Mouse (Mus musculus) forebrain, embryonic 14.5 days (tissue): ENCODE measurements around the gene D3Ertd751e. TPM values are rescaled to one million over a fixed set of nuclear protein-coding genes. Genes with fewer than 3 reads are reported as not detected.
A peak's percentile ranks its signal among the peaks of the same experiment; 100 is the strongest.

Source experiments
- ATAC-seq: fragments of 200-750 bp; cut with Nextera tagmentation; 2 replicates; pipeline ENCODE4 v1.8.0; 2017; ENCODE audit warnings: mild to moderate bottlenecking, moderate library complexity
- DNase-seq: peaks from one replicate; pipeline ENCODE4 v3.0.0-alpha.2; 2015; ENCODE audit warnings: low spot score
- H3K27ac ChIP-seq: fragments of 300-500 bp; sonication (generic); 2 replicates; pipeline ENCODE4 v1.5.1; 2014; ENCODE audit warnings: low read depth, mild to moderate bottlenecking, control low read depth, low read length, moderate library complexity
- H3K27me3 ChIP-seq: fragments of 300-500 bp; sonication (generic); replicated peaks from 2 replicates; pipeline ENCODE4 v1.6.1; 2014; ENCODE audit warnings: low read length, control low read depth, mixed read lengths; ENCODE audit not compliant: control insufficient read depth, insufficient read depth
- H3K36me3 ChIP-seq: fragments of 300-500 bp; sonication (generic); 2 replicates; pipeline ENCODE4 v1.6.1; 2014; ENCODE audit warnings: low read length, control low read depth; ENCODE audit not compliant: control insufficient read depth, insufficient read depth
- H3K4me1 ChIP-seq: fragments of 300-500 bp; sonication (generic); 2 replicates; pipeline ENCODE4 v1.6.1; 2014; ENCODE audit warnings: antibody characterized with exemption, low read length, control low read depth; ENCODE audit not compliant: control insufficient read depth, insufficient read depth
- H3K4me2 ChIP-seq: fragments of 300-500 bp; sonication (generic); 2 replicates; pipeline ENCODE4 v1.6.1; 2014; ENCODE audit warnings: mild to moderate bottlenecking, control low read depth, low read length
- H3K4me3 ChIP-seq: fragments of 300-500 bp; sonication (generic); 2 replicates; pipeline ENCODE4 v1.5.1; 2014; ENCODE audit warnings: low read depth, low read length, control low read depth
- H3K9ac ChIP-seq: fragments of 300-500 bp; sonication (generic); 2 replicates; pipeline ENCODE4 v1.6.1; 2014; ENCODE audit warnings: mild to moderate bottlenecking, low read length, control low read depth, moderate library complexity
- H3K9me3 ChIP-seq: fragments of 300-500 bp; sonication (generic); replicated peaks from 2 replicates; pipeline ENCODE4 v1.6.1; 2016; ENCODE audit warnings: low read length, control low read depth, mixed read lengths; ENCODE audit not compliant: control insufficient read depth
- whole genome bisulfite sequencing: fragments of 180-500 bp; shearing (Covaris S2); extraction: QIAGEN DNeasy Blood & Tissue Kit; methylation state at CpG from one replicate; pipeline ENCODE4 v1.1.7; 2014; 5-methylcytosine and 5-hydroxymethylcytosine counted together
- polyA plus RNA-seq: library from polyadenylated mRNA; unstranded; fragments of >200 nt; fragmentation: Nextera tagmentation; extraction: Ambion mirVana; gene quantifications from 2 replicates; pipeline ENCODE4 v1.2.1, GENCODE M21; 2014

Gene D3Ertd751e
- 10.4 and 10.6 TPM in 2 replicates for polyA plus RNA-seq

- H3K4me2 ChIP-seq: peak within 1 kb of the TSS; percentile 66
- H3K9ac ChIP-seq: peak within 1 kb of the TSS; percentile 80
- DNase-seq (peak; percentile 99), ATAC-seq (peak; percentile 100)
- peak within 1 kb of the TSS; percentile 91 for H3K27ac ChIP-seq
- H3K36me3 ChIP-seq: no peaks in the 10 kb centered on the region
- H3K4me1 ChIP-seq: peaks cover 13% of the 10 kb centered on the region
- WGBS: under 1% methylated on average over 59 of the region's 66 CpGs
- no peaks in the 10 kb centered on the region for H3K27me3 ChIP-seq
- peak within 1 kb of the TSS; percentile 77 for H3K4me3 ChIP-seq
- no peaks in the 10 kb centered on the region for H3K9me3 ChIP-seq
These were observed at the start of gene D3Ertd751e, which contains the start of gene Sclt1 for GRCm38 (mm10) chr3:41742278-41742934. Gene D3Ertd751e (plus strand): TSS chr3:41742611. Gene Sclt1 (minus strand): TSS chr3:41742514.

GRCm38 (mm10) chr3:41695681-41696080 lies 46.7 kb upstream of the D3Ertd751e start:
- no peak for DNase-seq
- WGBS: 72% methylated on average over 1 of the region's 1 CpGs
- no peaks in the 10 kb centered on the region for H3K4me1 ChIP-seq
- no peaks in the 10 kb centered on the region for H3K9me3 ChIP-seq
- H3K4me3 ChIP-seq: no peak overlapping the region
- H3K9ac ChIP-seq: no peak overlapping the region
- no peaks in the 10 kb centered on the region; the same call in 1 of the 2 replicates for H3K36me3 ChIP-seq
- H3K27ac ChIP-seq: no peak overlapping the region
- H3K4me2 ChIP-seq: no peak overlapping the region
- no peak for ATAC-seq
- H3K27me3 ChIP-seq: no peaks in the 10 kb centered on the region

DNA sequence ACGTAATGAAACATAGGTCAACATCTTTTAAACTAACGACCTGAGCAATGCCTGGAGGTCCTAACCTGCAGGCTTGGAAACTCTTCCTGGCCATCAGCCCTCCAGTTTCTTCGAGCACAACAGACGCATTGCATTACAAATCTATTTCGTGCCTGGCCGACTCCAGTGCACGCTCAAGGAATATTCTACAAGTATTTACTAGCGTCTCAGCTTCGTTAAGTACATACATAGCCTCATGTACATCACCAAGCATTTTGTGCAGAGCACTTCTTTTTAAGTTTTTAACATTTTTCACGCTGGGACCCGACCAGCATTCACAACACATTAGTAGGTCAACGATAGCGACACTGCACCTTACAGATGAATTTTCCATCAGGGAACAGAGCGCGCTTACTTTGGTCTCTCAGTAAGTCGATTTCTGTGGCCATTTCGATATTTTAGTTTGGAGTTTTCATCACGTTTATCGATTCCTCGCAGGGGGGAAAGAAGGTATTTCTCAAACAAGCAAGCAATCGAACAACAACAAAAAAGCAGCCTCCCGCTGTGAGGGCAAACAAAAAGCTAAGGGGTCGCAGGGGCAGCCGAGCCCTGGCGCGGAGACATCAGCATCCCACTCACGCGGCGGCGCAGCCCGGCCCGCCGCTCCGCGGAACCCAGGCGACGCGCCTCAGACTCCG lies 672 bp upstream of the D3Ertd751e start:
- under 1% methylated on average over 38 of the region's 39 CpGs for WGBS
- Histone ChIP-seq H3K4me1 (peaks cover 13% of the 10 kb centered on the region), H3K27ac (peak overlapping the region; percentile 91), H3K4me2 (peak overlapping the region; percentile 66), H3K9ac (peak overlapping the region; percentile 80), H3K9me3 (no peaks in the 10 kb centered on the region), H3K27me3 (no peaks in the 10 kb centered on the region), H3K36me3 (no peaks in the 10 kb centered on the region), H3K4me3 (peak overlapping the region; percentile 77)
- ATAC-seq (peak; percentile 77; the same call in 1 of the 2 replicates), DNase-seq (peak; percentile 52)

GRCm38 (mm10) chr3:41743436-41743835 lies 1.0 kb downstream of the D3Ertd751e start:
- Histone ChIP-seq H3K4me3 (peak overlapping the region; percentile 77; the same call in 1 of the 2 replicates), H3K36me3 (no peaks in the 10 kb centered on the region), H3K27me3 (no peaks in the 10 kb centered on the region), H3K4me1 (peaks cover 13% of the 10 kb centered on the region), H3K9me3 (no peaks in the 10 kb centered on the region), H3K4me2 (peak overlapping the region; percentile 66), H3K27ac (no peak overlapping the region), H3K9ac (no peak overlapping the region)
- no peak for ATAC-seq
- WGBS: 30% methylated on average over 6 of the region's 6 CpGs
- DNase-seq: peak; percentile 44

DNA sequence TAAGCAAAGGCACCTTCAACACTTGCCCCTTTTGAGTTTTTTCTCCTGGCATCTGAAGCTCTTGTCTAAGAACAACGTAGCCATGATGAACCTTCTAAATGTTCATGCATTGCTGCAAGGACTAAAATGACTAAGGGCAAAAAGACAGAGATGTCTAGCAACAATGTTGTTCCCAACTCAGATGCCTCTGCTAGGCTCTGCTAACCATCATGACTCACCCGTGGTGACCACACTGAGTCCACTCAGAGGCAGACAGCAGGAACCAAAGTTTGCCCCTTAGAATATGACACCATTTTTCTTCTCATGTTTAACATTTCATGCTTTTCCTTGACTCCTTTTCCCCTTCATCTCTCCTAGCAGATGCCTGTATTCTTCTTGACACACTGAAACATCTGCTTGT lies 12.1 kb downstream of the D3Ertd751e start:
- no peak for DNase-seq
- Histone ChIP-seq H3K9me3 (no peaks in the 10 kb centered on the region), H3K36me3 (0 out of 2 replicates have a peak, but pooled peaks cover 3% of the 10 kb centered on the region), H3K27ac (no peak overlapping the region), H3K4me3 (no peak overlapping the region), H3K27me3 (no peaks in the 10 kb centered on the region), H3K4me1 (no peaks in the 10 kb centered on the region), H3K4me2 (no peak overlapping the region), H3K9ac (no peak overlapping the region)
- WGBS: 87% methylated on average over 2 of the region's 2 CpGs
- ATAC-seq: no peak

GRCm38 (mm10) chr3:41762091-41762490 lies 19.7 kb downstream of the D3Ertd751e start:
- H3K4me2 ChIP-seq: no peak overlapping the region
- H3K4me3 ChIP-seq: no peak overlapping the region
- ATAC-seq (no peak), DNase-seq (no peak)
- no peak overlapping the region for H3K27ac ChIP-seq
- 93% methylated on average over 3 of the region's 3 CpGs for WGBS
- H3K27me3 ChIP-seq: no peaks in the 10 kb centered on the region
- no peaks in the 10 kb centered on the region for H3K9me3 ChIP-seq
- H3K9ac ChIP-seq: no peak overlapping the region
- no peaks in the 10 kb centered on the region for H3K4me1 ChIP-seq
- no peaks in the 10 kb centered on the region for H3K36me3 ChIP-seq

GRCm38 (mm10) chr3:41812447-41812846 lies 70.0 kb downstream of the D3Ertd751e start:
- Histone ChIP-seq H3K4me3 (no peak overlapping the region), H3K9me3 (no peaks in the 10 kb centered on the region), H3K9ac (no peak overlapping the region), H3K4me1 (no peaks in the 10 kb centered on the region), H3K4me2 (no peak overlapping the region), H3K27ac (no peak overlapping the region), H3K36me3 (no peaks in the 10 kb centered on the region), H3K27me3 (no peaks in the 10 kb centered on the region)
- no peak for ATAC-seq
- peak; percentile 4 for DNase-seq
